Mouse (Mus musculus) gastrocnemius, adult 18-20 months (tissue): ENCODE measurements at regions not wholly inside any gene's neighbourhood (a gene's known extent, or its start where the extent isn't known, plus 50 kb on each side); places are given as distances from the start of the nearest gene placed in this dataset.

Source experiments
- DNase-seq: peaks from one replicate; pipeline ENCODE4 v3.0.0; 2021; ENCODE audit warnings: low spot score

- no peak for DNase-seq
Measured at GRCm38 (mm10) chr17:44420098-44421070, 232.0 kb downstream of the Clic5 start.

- no peak for DNase-seq
Measured at GRCm38 (mm10) chr17:44422161-44422560, 233.8 kb downstream of the Clic5 start.

GRCm38 (mm10) chr17:44422865-44423264, 234.5 kb downstream of the Clic5 start:
- no peak for DNase-seq

GRCm38 (mm10) chr17:44423471-44423985, 235.1 kb downstream of the Clic5 start:
- no peak for DNase-seq

GRCm38 (mm10) chr17:44432524-44433295, 244.3 kb downstream of the Clic5 start:
- no peak for DNase-seq

GRCm38 (mm10) chr17:44433296-44433653, 244.9 kb downstream of the Clic5 start:
- DNase-seq = no peak

- DNase-seq = no peak
Measured at GRCm38 (mm10) chr17:44436536-44437043, 248.2 kb downstream of the Clic5 start.

- no peak for DNase-seq
Measured at GRCm38 (mm10) chr17:44438526-44438925, 250.1 kb downstream of the Clic5 start.

GRCm38 (mm10) chr17:44443460-44443859, 255.1 kb downstream of the Clic5 start:
- no peak for DNase-seq

GRCm38 (mm10) chr17:44445361-44445760, 257.0 kb downstream of the Clic5 start:
- no peak for DNase-seq
